Mouse (Mus musculus) midbrain, embryonic 15.5 days (tissue): Measurements from ENCODE around the gene H2al1i. TPM values are rescaled to one million over a fixed set of nuclear protein-coding genes. Genes with fewer than 3 reads are reported as not detected.
"Not testable (repeated sequence)": the region's sequence is repeated elsewhere in the genome, so short reads cannot be mapped to it uniquely, and the experiment has no call there.

Source experiments
- ATAC-seq: fragments of 200-750 bp; cut with Nextera tagmentation; replicated peaks from 2 replicates; pipeline ENCODE4 v1.8.0; 2017; ENCODE audit warnings: moderate TSS enrichment
- H3K27ac ChIP-seq: fragments of 300-500 bp; sonication (generic); 2 replicates; pipeline ENCODE4 v1.5.1; 2015; ENCODE audit warnings: mild to moderate bottlenecking, inconsistent platforms
- H3K27me3 ChIP-seq: fragments of 300-500 bp; sonication (generic); replicated peaks from 2 replicates; pipeline ENCODE4 v1.6.1; 2015; ENCODE audit warnings: inconsistent platforms
- H3K36me3 ChIP-seq: fragments of 300-500 bp; sonication (generic); replicated peaks from 2 replicates; pipeline ENCODE4 v1.6.1; 2015; ENCODE audit warnings: inconsistent platforms
- H3K4me1 ChIP-seq: fragments of 300-500 bp; sonication (generic); 2 replicates; pipeline ENCODE4 v1.6.1; 2015; ENCODE audit warnings: inconsistent platforms
- H3K4me2 ChIP-seq: fragments of 300-500 bp; sonication (generic); 2 replicates; pipeline ENCODE4 v1.6.1; 2015; ENCODE audit warnings: inconsistent platforms, mild to moderate bottlenecking, moderate library complexity
- H3K4me3 ChIP-seq: fragments of 300-500 bp; sonication (generic); 2 replicates; pipeline ENCODE4 v1.5.1; 2015; ENCODE audit warnings: mild to moderate bottlenecking, inconsistent platforms
- H3K9ac ChIP-seq: fragments of 300-500 bp; sonication (generic); 2 replicates; pipeline ENCODE4 v1.6.1; 2015; ENCODE audit warnings: mild to moderate bottlenecking, inconsistent platforms
- H3K9me3 ChIP-seq: fragments of 300-500 bp; sonication (generic); 2 replicates; pipeline ENCODE4 v1.6.1; 2016; ENCODE audit warnings: inconsistent platforms
- WGBS: fragments of 180-500 bp; shearing (Covaris S2); methylation state at CpG from one replicate; pipeline ENCODE4 v1.1.7; 2015; ENCODE audit warnings: mixed read lengths; 5-methylcytosine and 5-hydroxymethylcytosine counted together
- polyA plus RNA-seq: library from polyadenylated mRNA; unstranded; fragments of >200 nt; fragmentation: Nextera tagmentation; extraction: Ambion mirVana; gene quantifications from 2 replicates; pipeline ENCODE4 v1.2.1, GENCODE M21; 2015

Gene H2al1i
- polyA plus RNA-seq, 1 experiment from 2014 or later: not detected

- H3K9me3 ChIP-seq, H3K9ac ChIP-seq, H3K4me3 ChIP-seq, H3K4me2 ChIP-seq, ATAC-seq, H3K4me1 ChIP-seq, H3K27me3 ChIP-seq, H3K36me3 ChIP-seq, H3K27ac ChIP-seq: not testable (repeated sequence)
- WGBS: 81% methylated on average over 2 of the region's 2 CpGs
Measured at GRCm38 (mm10) chrX:11327522-11327921, 3.1 kb downstream of the H2al1i start, which contains the start of gene H2al1j. Gene H2al1j (plus strand): TSS chrX:11327822.

- H3K4me3 ChIP-seq: no peak overlapping the region
- no peaks in the 10 kb centered on the region for H3K4me1 ChIP-seq
- H3K9ac ChIP-seq: no peak overlapping the region
- H3K27ac ChIP-seq: no peak overlapping the region
- 60% methylated on average over 9 of the region's 9 CpGs for WGBS
- no peak overlapping the region for H3K4me2 ChIP-seq
- no peaks in the 10 kb centered on the region for H3K9me3 ChIP-seq
- no peaks in the 10 kb centered on the region for H3K36me3 ChIP-seq
- H3K27me3 ChIP-seq: no peaks in the 10 kb centered on the region
- no peak for ATAC-seq
Measured at GRCm38 (mm10) chrX:11345762-11346161, 21.3 kb downstream of the H2al1i start.

GRCm38 (mm10) chrX:11346756-11347155, 22.3 kb downstream of the H2al1i start:
- no peak overlapping the region for H3K4me3 ChIP-seq
- H3K27ac ChIP-seq: no peak overlapping the region
- no peaks in the 10 kb centered on the region for H3K36me3 ChIP-seq
- H3K27me3 ChIP-seq: no peaks in the 10 kb centered on the region
- no peaks in the 10 kb centered on the region for H3K9me3 ChIP-seq
- H3K4me2 ChIP-seq: no peak overlapping the region
- no peak overlapping the region for H3K9ac ChIP-seq
- ATAC-seq: no peak
- 88% methylated on average over 3 of the region's 3 CpGs for WGBS
- H3K4me1 ChIP-seq: no peaks in the 10 kb centered on the region

- H3K4me1 ChIP-seq: no peaks in the 10 kb centered on the region; the same call in 1 of the 2 replicates
- no peak overlapping the region for H3K9ac ChIP-seq
- ATAC-seq: no peak
- no peak overlapping the region for H3K4me3 ChIP-seq
- no peaks in the 10 kb centered on the region for H3K36me3 ChIP-seq
- H3K4me2 ChIP-seq: no peak overlapping the region
- no peak overlapping the region for H3K27ac ChIP-seq
- H3K27me3 ChIP-seq: 0 out of 2 replicates have a peak, but pooled peaks cover 3% of the 10 kb centered on the region
- WGBS: 69% methylated on average over 6 of the region's 6 CpGs
- no peaks in the 10 kb centered on the region for H3K9me3 ChIP-seq
Measured at GRCm38 (mm10) chrX:11360823-11361222, 36.4 kb downstream of the H2al1i start.

- Histone ChIP-seq H3K27ac (no peak overlapping the region), H3K4me2 (no peak overlapping the region), H3K4me3 (no peak overlapping the region), H3K36me3 (no peaks in the 10 kb centered on the region), H3K27me3 (0 out of 2 replicates have a peak, but pooled peaks cover 3% of the 10 kb centered on the region), H3K9me3 (no peaks in the 10 kb centered on the region), H3K4me1 (no peaks in the 10 kb centered on the region; the same call in 1 of the 2 replicates), H3K9ac (no peak overlapping the region)
- ATAC-seq: no peak
- 90% methylated on average over 2 of the region's 2 CpGs for WGBS
Measured at GRCm38 (mm10) chrX:11361261-11361660, 36.8 kb downstream of the H2al1i start.

- Histone ChIP-seq H3K4me3 (no peak overlapping the region), H3K27me3 (0 out of 2 replicates have a peak, but pooled peaks cover 6% of the 10 kb centered on the region), H3K9me3 (no peaks in the 10 kb centered on the region), H3K4me2 (no peak overlapping the region), H3K4me1 (no peaks in the 10 kb centered on the region; the same call in 1 of the 2 replicates), H3K36me3 (no peaks in the 10 kb centered on the region), H3K27ac (no peak overlapping the region), H3K9ac (no peak overlapping the region)
- 53% methylated on average over 6 of the region's 6 CpGs for WGBS
- ATAC-seq: no peak
Measured at GRCm38 (mm10) chrX:11363890-11364289, 39.4 kb downstream of the H2al1i start.

GRCm38 (mm10) chrX:11365151-11365550, 40.7 kb downstream of the H2al1i start:
- H3K4me1 ChIP-seq: no peaks in the 10 kb centered on the region; the same call in 1 of the 2 replicates
- ATAC-seq: peak; percentile 52; the same call in 1 of the 2 replicates
- H3K4me3 ChIP-seq: no peak overlapping the region
- no peaks in the 10 kb centered on the region for H3K36me3 ChIP-seq
- no peak overlapping the region for H3K27ac ChIP-seq
- no peak overlapping the region for H3K4me2 ChIP-seq
- H3K9me3 ChIP-seq: no peaks in the 10 kb centered on the region
- H3K27me3 ChIP-seq: 0 out of 2 replicates have a peak, but pooled peaks cover 3% of the 10 kb centered on the region
- WGBS: 44% methylated on average over 12 of the region's 12 CpGs
- H3K9ac ChIP-seq: no peak overlapping the region

Other genes starting within 250 kb of the H2al1i start
- not detected in 2 replicates for gene H2al1a, start 25.4 kb upstream of the H2al1i start, polyA plus RNA-seq
- gene H2al1b, start 22.2 kb upstream of the H2al1i start, polyA plus RNA-seq: not detected in 2 replicates
- gene H2al1c, start 19.0 kb upstream of the H2al1i start, polyA plus RNA-seq: not detected in 2 replicates
- gene H2al1d, start 15.8 kb upstream of the H2al1i start, polyA plus RNA-seq: not detected in 2 replicates
- not detected in 2 replicates for gene H2al1e, start 12.7 kb upstream of the H2al1i start, polyA plus RNA-seq
- gene H2al1f, start 9.5 kb upstream of the H2al1i start, polyA plus RNA-seq: not detected in 2 replicates
- gene H2al1g, start 6.4 kb upstream of the H2al1i start, polyA plus RNA-seq: not detected in 2 replicates
- gene H2al1h, start 3.2 kb upstream of the H2al1i start, polyA plus RNA-seq: not detected in 2 replicates
- gene H2al1j, start 3.2 kb downstream of the H2al1i start, polyA plus RNA-seq: not detected in 2 replicates